ENCODE assay signal across 8 mouse cellular contexts in genomic region chr6:114397691-114398217, GRCm38 (mm10). TPM values are rescaled to one million over a fixed set of nuclear protein-coding genes. Genes with fewer than 3 reads are reported as not detected.
DNase-seq lines count a peak whose midpoint lies in the region; ATAC-seq lines count a peak whose summit lies in the region.

Gene Hrh1 (plus strand): TSS chr6:114397936.

- H3K36me3 ChIP-seq in heart, embryonic 11.5 days (ENCODE audit: control insufficient read depth, insufficient read depth, low read length), result no peaks in the 10 kb centered on the region
- no peaks in the 10 kb centered on the region for H3K36me3 ChIP-seq in lung, embryonic 16.5 days (ENCODE audit: control insufficient read depth, insufficient read depth, low read length)

- peak within 1 kb of the TSS; percentile 56 for H3K4me3 ChIP-seq in heart, embryonic 11.5 days (ENCODE audit: low read depth, low read length)
- peak within 1 kb of the TSS; percentile 52 for H3K4me3 ChIP-seq in lung, embryonic 16.5 days (ENCODE audit: low read length)

- peaks cover 53% of the 10 kb centered on the region for H3K27me3 ChIP-seq in heart, embryonic 11.5 days (ENCODE audit: control insufficient read depth, insufficient read depth, low read length)
- H3K27me3 ChIP-seq in lung, embryonic 16.5 days (ENCODE audit: control insufficient read depth, insufficient read depth, low read depth, low read length), result peaks cover 50% of the 10 kb centered on the region

- no peak for ATAC-seq in heart, embryonic 11.5 days (replicated peaks; ENCODE audit: insufficient number of reproducible peaks, low FRiP score, low TSS enrichment)
- peak; percentile 29; the same call in 1 of the 2 replicates for ATAC-seq in lung, embryonic 16.5 days (ENCODE audit: low read depth)
- ATAC-seq in frontal cortex, adult (ENCODE audit: low TSS enrichment), result no peak

- peak within 1 kb of the TSS; percentile 93 for H3K4me2 ChIP-seq in heart, embryonic 11.5 days
- peak within 1 kb of the TSS; percentile 96 for H3K4me2 ChIP-seq in lung, embryonic 16.5 days (ENCODE audit: low read depth, low read length)

- under 1% methylated on average over 51 of the region's 56 CpGs for WGBS in heart, embryonic 11.5 days (ENCODE audit: insufficient replicate concordance)
- under 1% methylated on average over 33 of the region's 56 CpGs for WGBS in lung, embryonic 16.5 days

- peaks cover 5% of the 10 kb centered on the region; the same call in 1 of the 2 replicates for H3K4me1 ChIP-seq in heart, embryonic 11.5 days (ENCODE audit: control insufficient read depth, insufficient read depth, low read length)
- peaks cover 15% of the 10 kb centered on the region for H3K4me1 ChIP-seq in lung, embryonic 16.5 days (replicated peaks; ENCODE audit: control insufficient read depth, insufficient read depth, low read length)

- no peak within 1 kb of the TSS for H3K27ac ChIP-seq in heart, embryonic 11.5 days (ENCODE audit: low read depth, low read length)
- no peak within 1 kb of the TSS for H3K27ac ChIP-seq in lung, embryonic 16.5 days (ENCODE audit: low read length)

- H3K9me3 ChIP-seq in heart, embryonic 11.5 days (replicated peaks; ENCODE audit: control insufficient read depth, low read length), result no peaks in the 10 kb centered on the region
- H3K9me3 ChIP-seq in lung, embryonic 16.5 days (ENCODE audit: control insufficient read depth, low read length), result no peaks in the 10 kb centered on the region

- 0 out of 2 replicates have a peak within 1 kb of the TSS, but pooled peaks have one; percentile 34 for H3K9ac ChIP-seq in heart, embryonic 11.5 days (ENCODE audit: low read depth, low read length)
- H3K9ac ChIP-seq in lung, embryonic 16.5 days (ENCODE audit: low read length), result peak within 1 kb of the TSS; percentile 49

- DNase-seq in right cerebral cortex, postnatal 10 days (ENCODE audit: low spot score in 2 of 2), result peak; percentile 76
- DNase-seq in right cerebral cortex, postnatal 36 days (ENCODE audit: low spot score in 2 of 2), result no peak
- peak; percentile 65 for DNase-seq in embryo, embryonic 10.5 days (ENCODE audit: low spot score)
- peak; percentile 59 for DNase-seq in kidney, postnatal 10 days
- peak; percentile 70 for DNase-seq in retina, postnatal 7 days (ENCODE audit: low read depth, low spot score)

RNA-seq across cellular contexts. Expression of gene Hrh1, which starts in this region (rescaled TPM):
- not detected in 2 replicates for polyA plus RNA-seq in heart, embryonic 11.5 days (2014; fragmentation: Nextera tagmentation; extraction: Ambion mirVana)
- 0.26 TPM in 1 of 2 replicates, not detected in the other for polyA plus RNA-seq in lung, embryonic 16.5 days (2015; fragmentation: Nextera tagmentation; extraction: Ambion mirVana)

Comparison
In these comparisons a context has a peak if more than half of its experiments do, and no peak if none do; other contexts are left out.
1. DNase-seq: peak in right cerebral cortex, postnatal 10 days (2 of 2), embryo, embryonic 10.5 days (single experiment), kidney, postnatal 10 days (single experiment) and retina, postnatal 7 days (single experiment); none in right cerebral cortex, postnatal 36 days (0 of 2).
2. Peak in ATAC-seq, H3K4me3 ChIP-seq, H3K9ac ChIP-seq and H3K4me2 ChIP-seq in lung, embryonic 16.5 days; RNA of the gene not detected or under 1 TPM.